Mouse (Mus musculus): ENCODE measurements around the gene Sirpb1a.
"Not testable (repeated sequence)": the region's sequence is repeated elsewhere in the genome, so short reads cannot be mapped to it uniquely, and the experiment has no call there.

Gene Sirpb1a

GRCm38 (mm10) chr3:15426447-15426846 lies at the start of gene Sirpb1a:
Sirpb1a (minus strand) TSS chr3:15426520.
- CTCF ChIA-PET, POLR2A ChIA-PET: not testable (repeated sequence)

GRCm38 (mm10) chr3:15474831-15475230 lies 48.5 kb upstream of the Sirpb1a start:
- CTCF ChIA-PET, POLR2A ChIA-PET: not testable (repeated sequence)

- CTCF ChIA-PET, POLR2A ChIA-PET: not testable (repeated sequence)
These were observed 43.8 kb upstream of the Sirpb1a start for GRCm38 (mm10) chr3:15470158-15470557.

- CTCF ChIA-PET, POLR2A ChIA-PET: not testable (repeated sequence)
These were observed 17.6 kb upstream of the Sirpb1a start for GRCm38 (mm10) chr3:15443936-15444335.

- CTCF ChIA-PET, POLR2A ChIA-PET: not testable (repeated sequence)
These were observed 13.5 kb upstream of the Sirpb1a start for GRCm38 (mm10) chr3:15439844-15440243.

- ChIA-PET CTCF (no interaction called here), POLR2A (no interaction called here)
These were observed 1.6 kb upstream of the Sirpb1a start for GRCm38 (mm10) chr3:15427917-15428316.

GRCm38 (mm10) chr3:15355690-15356089 lies 70.6 kb downstream of the Sirpb1a start:
- CTCF ChIA-PET: not testable (repeated sequence)

GRCm38 (mm10) chr3:15350318-15350717 lies 76.0 kb downstream of the Sirpb1a start:
- CTCF ChIA-PET, POLR2A ChIA-PET: not testable (repeated sequence)

More at GRCm38 (mm10) chr3:15355690-15356089, 70.6 kb downstream of the Sirpb1a start:
- POLR2A ChIA-PET: interaction anchor here in 1 of 4 experiments (0.7 kb wide), 1 partner anchor 46 kb away, joined by 3 read pairs; no protein-coding TSS in a partner anchor

- CTCF ChIA-PET, POLR2A ChIA-PET: not testable (repeated sequence)
These were observed 80.7 kb downstream of the Sirpb1a start for GRCm38 (mm10) chr3:15345606-15346005.

GRCm38 (mm10) chr3:15340287-15340686 lies 86.0 kb downstream of the Sirpb1a start:
- POLR2A ChIA-PET: no interaction called here
- CTCF ChIA-PET: no interaction called here

- CTCF ChIA-PET: no interaction called here
- POLR2A ChIA-PET: no interaction called here
These were observed 92.1 kb downstream of the Sirpb1a start for GRCm38 (mm10) chr3:15334182-15334581.

- CTCF ChIA-PET: interaction anchor here in 1 of 4 experiments (0.6 kb wide), 1 partner anchor 74 kb away, joined by 4 read pairs; no protein-coding TSS in a partner anchor
- POLR2A ChIA-PET: no interaction called here
These were observed 94.3 kb downstream of the Sirpb1a start, which contains the start of gene Gm9733 for GRCm38 (mm10) chr3:15332063-15332462. Gm9733 (minus strand) TSS chr3:15332302.

- POLR2A ChIA-PET: no interaction called here
- CTCF ChIA-PET: interaction anchor here in 1 of 4 experiments (0.6 kb wide), 1 partner anchor 73 kb away, joined by 4 read pairs; no protein-coding TSS in a partner anchor
These were observed 94.8 kb downstream of the Sirpb1a start for GRCm38 (mm10) chr3:15331545-15331944.

- ChIA-PET POLR2A (interaction anchor here in 1 of 4 experiments (0.5 kb wide), 1 partner anchor 186 kb away, joined by 3 read pairs; no protein-coding TSS in a partner anchor), CTCF (no interaction called here)
These were observed 96.8 kb downstream of the Sirpb1a start for GRCm38 (mm10) chr3:15329549-15329948.

Measured in embryonic stem cell, embryonic (primary cell).